Mouse (Mus musculus) stomach, postnatal 0 days (tissue): ENCODE data around the gene Kat2b. TPM values are rescaled to one million over a fixed set of nuclear protein-coding genes. Genes with fewer than 3 reads are reported as not detected.

Experiments used
- ATAC-seq: fragments of 200-750 bp; cut with Nextera tagmentation; 2 replicates; pipeline ENCODE4 v1.8.0; 2017; ENCODE audit not compliant: low FRiP score, low TSS enrichment
- DNase-seq: peaks from one replicate; pipeline ENCODE4 v3.0.0-alpha.2; 2016; ENCODE audit warnings: low spot score
- H3K27ac ChIP-seq: fragments of 300-500 bp; sonication (generic); replicated peaks from 2 replicates; pipeline ENCODE4 v1.5.1; 2014; ENCODE audit warnings: mild to moderate bottlenecking, control low read depth
- H3K27me3 ChIP-seq: fragments of 300-500 bp; sonication (generic); 2 replicates; pipeline ENCODE4 v1.6.1; 2014; ENCODE audit warnings: low read length; ENCODE audit not compliant: control insufficient read depth, insufficient read depth
- H3K36me3 ChIP-seq: fragments of 300-500 bp; sonication (generic); 2 replicates; pipeline ENCODE4 v1.6.1; 2014; ENCODE audit warnings: low read length, mixed read lengths; ENCODE audit not compliant: control insufficient read depth, insufficient read depth
- H3K4me1 ChIP-seq: fragments of 300-500 bp; sonication (generic); replicated peaks from 2 replicates; pipeline ENCODE4 v1.6.1; 2014; ENCODE audit warnings: antibody characterized with exemption; ENCODE audit not compliant: control insufficient read depth, insufficient read depth
- H3K4me2 ChIP-seq: fragments of 300-500 bp; sonication (generic); replicated peaks from 2 replicates; pipeline ENCODE4 v1.6.1; 2014; ENCODE audit warnings: low read depth, mild to moderate bottlenecking, control low read depth, moderate library complexity
- H3K4me3 ChIP-seq: fragments of 300-500 bp; sonication (generic); 2 replicates; pipeline ENCODE4 v1.5.1; 2014; ENCODE audit warnings: low read depth, low read length, control low read depth
- H3K9ac ChIP-seq: fragments of 300-500 bp; sonication (generic); 2 replicates; pipeline ENCODE4 v1.6.1; 2014; ENCODE audit warnings: mild to moderate bottlenecking, low read length, control low read depth, mixed read lengths
- H3K9me3 ChIP-seq: fragments of 300-500 bp; sonication (generic); 2 replicates; pipeline ENCODE4 v1.6.1; 2016; ENCODE audit warnings: low read length; ENCODE audit not compliant: control insufficient read depth
- CTCF ChIP-seq: IDR thresholded peaks from 2 replicates; pipeline ENCODE4 v1.5.1; 2016; ENCODE audit warnings: antibody characterized with exemption, low read depth, mild to moderate bottlenecking, moderate library complexity
- EP300 ChIP-seq: optimal IDR thresholded peaks from 2 replicates; pipeline ENCODE3; 2016; ENCODE audit warnings: antibody characterized with exemption
- WGBS: fragments of 180-500 bp; shearing (Covaris S2); extraction: QIAGEN DNeasy Blood & Tissue Kit; methylation state at CpG from one replicate; pipeline ENCODE4 v1.1.7; 2014; 5-methylcytosine and 5-hydroxymethylcytosine counted together
- polyA plus RNA-seq: library from polyadenylated mRNA; unstranded; fragments of >200 nt; fragmentation: Nextera tagmentation; extraction: Ambion mirVana; gene quantifications from 2 replicates; pipeline ENCODE4 v1.2.1, GENCODE M21; 2015

Gene Kat2b
- polyA plus RNA-seq, 1 experiment from 2014 or later, result 4.9 TPM

- DNase-seq (no peak), ATAC-seq (no peak)
- no peaks in the 10 kb centered on the region for H3K4me1 ChIP-seq
- no peaks in the 10 kb centered on the region for H3K36me3 ChIP-seq
- 80% methylated on average over 6 of the region's 6 CpGs for WGBS
- no peak overlapping the region for H3K4me2 ChIP-seq
- H3K27me3 ChIP-seq, result no peaks in the 10 kb centered on the region
- no peak overlapping the region for H3K9ac ChIP-seq
- no peaks in the 10 kb centered on the region for H3K9me3 ChIP-seq
- no peak overlapping the region for H3K27ac ChIP-seq
- no peak for TF ChIP-seq EP300
- no peak for TF ChIP-seq CTCF
- H3K4me3 ChIP-seq, result no peak overlapping the region
Measured at GRCm38 (mm10) chr17:53661056-53661840, 94.6 kb downstream of the Kat2b start.

GRCm38 (mm10) chr17:53664267-53664666 is 97.6 kb downstream of the Kat2b start:
- Histone ChIP-seq H3K27ac (no peak overlapping the region), H3K4me2 (no peak overlapping the region), H3K36me3 (no peaks in the 10 kb centered on the region; the same call in 1 of the 2 replicates), H3K9me3 (no peaks in the 10 kb centered on the region), H3K4me3 (no peak overlapping the region), H3K4me1 (no peaks in the 10 kb centered on the region), H3K27me3 (no peaks in the 10 kb centered on the region), H3K9ac (no peak overlapping the region)
- 82% methylated on average over 3 of the region's 3 CpGs for WGBS
- DNase-seq (no peak), ATAC-seq (no peak)
- TF ChIP-seq EP300 (no peak), CTCF (no peak)

GRCm38 (mm10) chr17:53664703-53665382 is 98.2 kb downstream of the Kat2b start:
- TF ChIP-seq EP300 (no peak), CTCF (no peak)
- no peak for DNase-seq
- Histone ChIP-seq H3K27me3 (no peaks in the 10 kb centered on the region), H3K4me1 (no peaks in the 10 kb centered on the region), H3K9ac (no peak overlapping the region), H3K9me3 (no peaks in the 10 kb centered on the region), H3K27ac (no peak overlapping the region), H3K4me3 (no peak overlapping the region), H3K4me2 (no peak overlapping the region), H3K36me3 (no peaks in the 10 kb centered on the region; the same call in 1 of the 2 replicates)
- WGBS, result 88% methylated on average over 2 of the region's 2 CpGs
- no peak for ATAC-seq

GRCm38 (mm10) chr17:53670453-53670852 is 103.8 kb downstream of the Kat2b start:
- no peaks in the 10 kb centered on the region for H3K9me3 ChIP-seq
- H3K4me1 ChIP-seq, result no peaks in the 10 kb centered on the region
- WGBS, result 90% methylated on average over 8 of the region's 8 CpGs
- TF ChIP-seq EP300 (no peak), CTCF (no peak)
- H3K36me3 ChIP-seq, result no peaks in the 10 kb centered on the region; the same call in 1 of the 2 replicates
- ATAC-seq, result no peak
- H3K27me3 ChIP-seq, result no peaks in the 10 kb centered on the region
- H3K4me2 ChIP-seq, result no peak overlapping the region
- no peak overlapping the region for H3K4me3 ChIP-seq
- DNase-seq, result no peak
- no peak overlapping the region for H3K9ac ChIP-seq
- H3K27ac ChIP-seq, result no peak overlapping the region

- Histone ChIP-seq H3K4me2 (no peak overlapping the region), H3K36me3 (no peaks in the 10 kb centered on the region), H3K27ac (no peak overlapping the region), H3K4me3 (no peak overlapping the region), H3K4me1 (no peaks in the 10 kb centered on the region), H3K9ac (no peak overlapping the region), H3K9me3 (no peaks in the 10 kb centered on the region), H3K27me3 (no peaks in the 10 kb centered on the region)
- DNase-seq (peak; percentile 18), ATAC-seq (0 out of 2 replicates have a peak, but pooled peaks have one; percentile 47)
- WGBS, result 70% methylated on average over 8 of the region's 8 CpGs
- peak; percentile 71 for TF ChIP-seq CTCF
- TF ChIP-seq EP300, result no peak
Measured at GRCm38 (mm10) chr17:53678716-53679115, 112.1 kb downstream of the Kat2b start.

- ATAC-seq, result no peak
- no peaks in the 10 kb centered on the region for H3K36me3 ChIP-seq
- no peaks in the 10 kb centered on the region for H3K9me3 ChIP-seq
- H3K9ac ChIP-seq, result no peak overlapping the region; the same call in 1 of the 2 replicates
- 7% methylated on average over 1 of the region's 1 CpGs for WGBS
- no peak for DNase-seq
- peak overlapping the region; percentile 59 for H3K4me3 ChIP-seq
- peak overlapping the region; percentile 74 for H3K4me2 ChIP-seq
- TF ChIP-seq EP300, result no peak
- TF ChIP-seq CTCF, result no peak
- no peak overlapping the region for H3K27ac ChIP-seq
- H3K27me3 ChIP-seq, result no peaks in the 10 kb centered on the region
- H3K4me1 ChIP-seq, result no peaks in the 10 kb centered on the region
Measured at GRCm38 (mm10) chr17:53688321-53688720, 121.7 kb downstream of the Kat2b start.
